Mouse (Mus musculus) cerebellum, adult 9-11 months (tissue): Measurements from ENCODE around the gene Skap1.

Experiments used
- DNase-seq: peaks from one replicate; pipeline ENCODE4 v3.0.0; 2022

Skap1 gene

DNA sequence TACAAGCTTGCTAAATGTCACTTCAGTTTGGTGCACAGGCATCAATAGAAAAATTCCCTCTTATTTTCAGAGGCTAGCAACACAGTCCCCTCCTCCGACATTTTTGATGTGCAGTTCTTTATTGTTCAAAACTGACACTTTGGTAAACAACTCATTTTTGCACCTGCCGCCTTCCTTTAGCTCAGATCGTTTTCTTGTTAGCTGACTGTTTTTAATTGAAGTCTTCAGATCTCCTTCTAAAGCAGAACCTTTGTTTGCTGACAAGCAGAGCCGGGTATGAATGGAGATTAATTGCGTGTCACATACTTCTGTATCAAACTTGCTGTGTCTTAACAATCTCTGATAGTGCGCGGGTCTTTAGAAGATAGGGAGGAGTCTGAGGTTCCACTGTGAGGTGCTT is 2.0 kb downstream of the Skap1 start:
- DNase-seq: no peak

GRCm38 (mm10) chr11:96466987-96467386 is 2.6 kb downstream of the Skap1 start:
- no peak for DNase-seq

- DNase-seq: no peak
These were observed 3.8 kb downstream of the Skap1 start for GRCm38 (mm10) chr11:96468048-96468745.

DNA sequence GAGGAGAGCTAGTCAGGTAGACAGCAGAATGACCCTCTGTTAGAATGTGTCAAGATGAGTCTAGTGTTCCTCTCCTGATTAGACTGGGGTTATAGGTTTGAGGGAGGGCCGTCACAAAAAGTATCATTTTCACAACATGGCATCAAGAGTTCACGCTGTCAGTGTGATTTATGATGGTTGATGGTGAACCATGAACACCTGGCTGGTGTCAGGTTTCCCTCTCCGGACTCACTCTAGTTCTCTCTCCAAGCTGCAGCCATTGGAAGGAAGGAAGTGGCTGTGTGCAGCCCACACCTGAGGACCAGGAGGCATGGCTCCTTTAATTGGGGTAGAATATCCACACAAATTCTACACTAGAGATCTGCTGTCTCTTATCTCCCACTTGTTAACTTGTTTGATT is 18.3 kb downstream of the Skap1 start:
- no peak for DNase-seq

- no peak for DNase-seq
These were observed 18.8 kb downstream of the Skap1 start for GRCm38 (mm10) chr11:96483179-96483578.

- no peak for DNase-seq
These were observed 34.1 kb downstream of the Skap1 start for GRCm38 (mm10) chr11:96498481-96498880.

DNA sequence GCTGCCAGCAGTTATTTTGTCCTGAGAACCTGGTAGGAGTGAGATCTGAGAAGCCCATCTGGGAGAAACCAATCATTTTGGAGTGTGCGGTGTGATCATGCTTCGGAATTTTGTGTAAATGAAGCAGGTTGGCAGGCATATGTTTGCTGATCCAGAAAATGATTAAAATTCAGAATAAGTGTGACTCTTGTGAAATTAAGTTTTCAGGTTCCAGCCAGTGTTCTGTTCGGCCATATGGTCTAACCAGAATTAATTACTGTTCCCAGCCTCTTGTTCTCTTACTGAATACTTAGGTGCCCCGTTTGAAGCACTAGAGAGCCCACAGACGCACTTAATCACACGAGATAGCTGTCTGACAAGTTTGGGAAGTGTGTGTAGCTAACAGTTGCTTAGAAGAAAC is 36.6 kb downstream of the Skap1 start:
- no peak for DNase-seq

DNA sequence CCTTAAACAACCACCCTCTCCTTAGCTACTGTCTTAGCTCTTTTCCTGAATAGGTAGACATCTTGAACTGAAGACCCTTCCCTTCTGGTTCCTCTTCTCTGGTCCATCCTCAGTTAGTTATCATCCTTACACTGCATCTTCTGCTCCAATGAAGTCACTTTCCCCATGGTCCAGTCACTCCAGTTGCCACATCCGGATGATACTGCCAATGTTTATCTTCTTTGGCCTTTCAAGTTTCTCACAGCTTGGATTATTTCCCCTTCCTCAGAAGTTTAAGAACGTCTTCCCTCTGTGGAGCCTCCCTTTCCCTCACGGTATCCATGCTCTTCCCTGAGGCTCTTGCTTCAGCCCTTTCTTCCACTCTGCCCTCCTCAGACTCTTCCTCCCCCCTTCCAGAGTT is 38.6 kb downstream of the Skap1 start:
- no peak for DNase-seq

DNA sequence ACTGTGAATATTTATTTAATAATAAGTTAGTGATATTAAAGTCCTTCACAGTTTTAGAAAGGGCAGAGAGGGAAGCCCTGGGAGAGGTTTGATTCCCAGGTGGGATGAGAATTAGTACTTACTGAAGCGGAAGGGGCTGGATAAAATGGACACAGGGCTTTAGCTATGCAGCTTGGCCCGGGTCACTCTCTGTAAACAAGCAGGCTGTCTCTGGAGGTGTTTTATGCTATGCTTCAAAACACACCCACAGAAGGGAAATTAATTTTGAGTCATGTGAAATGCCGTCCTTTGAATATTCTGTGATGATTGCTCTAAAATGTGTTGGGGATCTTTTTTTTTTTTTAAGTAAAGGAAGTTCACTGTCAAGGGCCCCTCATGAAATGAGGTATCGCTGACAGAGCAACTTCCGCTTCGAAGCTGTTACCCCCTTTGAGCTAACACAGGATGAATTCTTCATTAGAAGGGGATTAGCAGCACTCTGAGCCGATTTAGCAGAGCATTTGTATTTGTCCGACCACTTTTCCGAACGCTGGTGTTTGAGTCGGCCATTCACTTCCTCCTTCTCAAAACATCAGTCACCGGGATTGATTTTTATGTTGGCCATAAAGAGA is 40.2 kb downstream of the Skap1 start:
- no peak for DNase-seq

- DNase-seq: no peak
These were observed 41.4 kb downstream of the Skap1 start for GRCm38 (mm10) chr11:96505841-96506240.

DNA sequence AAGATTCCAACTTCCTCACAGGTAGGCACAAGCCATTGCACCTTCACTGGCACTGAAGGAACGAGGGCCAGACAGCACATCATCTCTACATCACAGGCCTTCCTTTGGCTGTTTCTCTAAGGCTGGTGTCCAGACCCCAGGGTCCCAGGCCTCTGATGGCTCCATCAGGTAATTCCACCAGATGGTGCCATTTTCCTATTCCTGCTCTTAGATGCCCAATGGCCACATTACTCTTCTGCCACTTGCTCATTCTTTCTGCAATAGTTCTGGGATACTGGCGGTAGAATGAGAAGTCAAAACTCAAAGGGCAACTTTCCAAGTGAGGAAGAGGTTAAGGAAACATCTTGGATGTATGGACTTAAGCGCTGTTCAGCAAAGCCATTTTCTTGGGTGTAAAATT is 50.8 kb downstream of the Skap1 start:
- DNase-seq: no peak

DNA sequence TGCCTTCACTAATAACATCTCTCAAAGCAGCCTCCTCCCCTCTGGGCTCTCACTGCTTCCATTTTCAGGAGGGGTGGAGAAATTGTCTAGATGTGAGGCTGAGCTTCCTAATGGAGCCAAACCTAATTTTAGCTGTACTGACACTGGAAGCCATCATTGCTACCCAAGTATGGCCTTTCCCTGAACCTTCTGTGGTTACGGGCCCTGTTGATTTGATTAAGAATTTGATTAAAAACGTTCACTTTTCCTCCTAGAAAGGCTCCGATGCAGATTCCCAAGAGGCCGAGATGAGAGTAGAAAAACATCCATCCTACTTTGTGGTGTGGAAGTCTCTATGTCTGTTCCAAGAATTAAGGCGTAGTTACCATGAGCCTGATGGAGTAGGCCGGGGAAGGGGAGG is 60.1 kb downstream of the Skap1 start:
- DNase-seq: no peak

DNA sequence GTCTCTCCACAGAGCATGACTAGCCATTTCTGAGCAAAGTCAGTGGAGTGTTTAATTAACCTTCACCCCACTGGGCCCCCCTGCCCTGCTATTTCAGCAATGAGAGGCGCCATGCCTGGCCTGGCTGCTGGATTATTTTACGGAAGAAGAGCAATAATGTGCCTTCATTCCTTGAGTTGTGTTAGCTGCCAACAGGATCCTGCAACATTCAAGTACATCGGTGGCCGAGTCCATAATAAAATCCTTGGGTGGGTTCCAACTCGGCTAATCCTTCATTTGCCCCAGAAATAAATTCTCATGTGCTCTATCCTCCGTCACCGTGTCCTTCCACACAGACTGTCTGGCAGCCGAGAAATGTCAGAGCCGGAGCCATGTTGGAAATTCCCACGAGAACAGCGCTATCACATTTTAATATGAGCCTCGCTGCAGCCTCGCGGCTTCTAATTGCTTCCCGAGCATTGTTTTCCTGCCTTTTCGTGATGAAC is 61.8 kb downstream of the Skap1 start:
- DNase-seq: no peak

DNA sequence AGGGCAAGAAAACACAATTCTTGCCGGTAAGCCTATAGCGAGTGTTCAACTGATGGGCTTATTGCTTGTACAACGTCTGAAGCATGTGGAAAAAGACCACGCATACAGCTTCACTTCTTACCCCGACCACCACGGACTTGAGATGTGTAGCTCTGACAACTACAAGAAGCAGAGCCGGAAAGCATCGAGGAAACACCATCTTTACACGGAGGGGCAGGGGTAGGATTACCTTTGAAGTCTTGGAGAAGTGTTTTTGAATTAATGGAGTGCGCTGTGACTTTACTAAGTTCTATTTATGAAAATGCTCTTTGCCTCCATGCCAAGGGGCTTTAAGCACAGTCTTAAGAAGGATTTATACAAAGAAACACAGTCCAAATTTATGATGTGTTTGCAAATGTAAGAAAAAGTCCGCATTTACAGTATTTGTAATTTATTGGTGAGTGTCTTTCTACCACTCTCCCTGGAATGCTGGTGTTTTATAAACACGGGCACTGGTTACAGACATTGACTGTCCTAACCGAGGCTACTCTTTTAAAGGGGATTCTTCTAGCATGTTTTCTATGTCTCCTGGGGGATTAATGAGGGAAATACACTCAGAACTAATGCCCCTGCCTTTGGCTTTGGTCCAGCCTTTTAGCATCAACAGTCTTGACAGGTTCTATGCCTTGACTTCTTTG is 67.5 kb downstream of the Skap1 start:
- DNase-seq: no peak

DNA sequence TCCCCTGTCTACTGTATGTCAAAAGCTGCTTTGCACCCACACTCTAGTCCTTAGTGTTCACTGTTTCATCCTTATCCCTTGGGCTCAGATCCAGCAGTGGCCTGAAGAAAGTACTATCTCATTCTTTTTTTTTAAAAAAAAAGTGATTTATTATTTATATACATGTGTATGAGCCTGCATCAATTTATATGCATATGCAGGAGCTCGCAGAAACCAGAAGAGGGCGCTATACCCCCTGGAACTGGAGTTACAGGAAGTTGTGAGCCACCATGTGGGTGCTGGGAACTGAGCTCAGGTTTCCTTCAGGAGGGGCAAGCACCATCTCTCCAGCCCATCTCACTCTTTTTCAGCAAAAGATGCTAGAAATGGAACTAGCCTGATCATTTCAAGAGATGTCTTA is 70.1 kb downstream of the Skap1 start:
- DNase-seq: no peak

DNA sequence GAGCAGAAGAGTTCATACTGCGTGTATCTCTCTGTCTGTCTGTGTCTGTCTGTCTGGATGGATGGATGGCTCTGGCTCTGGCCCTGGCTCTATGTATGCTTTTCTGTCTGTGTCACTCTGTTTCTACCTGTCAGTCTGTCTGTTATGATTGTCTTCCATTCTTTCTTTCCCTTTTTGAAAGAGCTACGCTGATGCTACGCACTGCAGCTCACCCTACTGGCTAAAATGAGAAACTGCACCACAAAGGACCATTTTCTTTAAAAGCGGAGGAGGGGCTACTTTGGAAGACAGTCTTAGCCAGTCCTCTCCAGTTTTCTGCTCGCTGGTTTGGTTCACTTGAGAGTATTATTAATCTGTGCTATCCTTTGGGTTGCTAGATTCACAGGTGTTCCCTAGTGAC is 71.8 kb downstream of the Skap1 start:
- no peak for DNase-seq

DNA sequence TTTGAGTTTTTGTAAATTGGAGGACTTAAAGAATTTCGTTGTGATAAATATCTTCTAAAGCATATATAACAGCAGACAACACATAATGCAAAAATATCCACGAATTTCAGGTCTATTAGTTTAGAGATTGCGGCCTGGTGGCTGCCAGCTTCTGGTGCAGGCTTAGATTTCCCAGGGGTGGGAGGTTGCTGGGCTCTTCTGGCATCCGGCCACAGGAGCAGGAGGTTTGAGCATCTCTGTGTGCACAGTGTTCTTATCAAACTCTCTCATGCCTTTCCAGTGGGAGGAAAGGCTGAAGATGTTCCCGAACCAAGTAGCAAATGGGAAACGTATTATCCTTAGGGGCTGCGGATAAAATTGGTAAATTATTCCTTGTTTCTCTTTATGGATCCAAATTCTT is 77.6 kb downstream of the Skap1 start:
- DNase-seq: no peak

- DNase-seq: no peak
These were observed 78.2 kb downstream of the Skap1 start for GRCm38 (mm10) chr11:96542561-96542960.

- no peak for DNase-seq
These were observed 82.0 kb downstream of the Skap1 start for GRCm38 (mm10) chr11:96546428-96546827.

DNA sequence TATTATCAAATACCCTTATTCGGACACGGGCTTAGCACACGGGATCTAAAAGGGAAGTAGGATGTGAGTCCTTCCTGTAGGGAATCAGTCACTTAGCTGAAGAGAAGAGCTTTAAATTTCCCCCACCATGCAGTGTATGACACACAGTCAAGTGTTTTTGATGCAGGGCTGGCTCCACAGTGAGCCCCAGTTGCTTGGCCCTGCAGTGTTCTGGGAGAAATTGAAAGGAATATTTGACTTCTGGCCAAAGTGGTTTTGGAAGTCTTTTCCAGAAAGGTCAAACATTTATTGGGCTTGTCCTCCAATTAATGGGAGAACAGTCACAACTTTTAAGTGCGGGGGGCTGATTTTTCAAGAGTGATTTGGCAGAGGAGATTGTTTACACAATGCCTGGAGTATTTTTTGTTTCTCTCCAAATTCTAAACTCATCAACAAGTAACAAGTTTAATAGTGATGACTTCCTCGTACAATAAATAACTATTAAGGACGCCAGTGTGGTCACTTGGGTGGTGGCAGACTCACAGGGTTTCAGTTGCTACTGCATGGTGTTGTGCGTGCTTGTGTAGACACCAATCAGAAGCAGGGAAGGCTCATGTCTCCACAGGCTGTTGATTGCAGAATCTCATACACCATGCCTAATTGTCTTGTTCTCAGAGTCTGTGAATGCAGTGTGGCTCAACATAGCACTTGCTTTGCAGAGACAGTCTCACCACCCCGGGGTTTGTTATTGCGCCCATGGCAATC is 86.7 kb downstream of the Skap1 start:
- DNase-seq: no peak

DNA sequence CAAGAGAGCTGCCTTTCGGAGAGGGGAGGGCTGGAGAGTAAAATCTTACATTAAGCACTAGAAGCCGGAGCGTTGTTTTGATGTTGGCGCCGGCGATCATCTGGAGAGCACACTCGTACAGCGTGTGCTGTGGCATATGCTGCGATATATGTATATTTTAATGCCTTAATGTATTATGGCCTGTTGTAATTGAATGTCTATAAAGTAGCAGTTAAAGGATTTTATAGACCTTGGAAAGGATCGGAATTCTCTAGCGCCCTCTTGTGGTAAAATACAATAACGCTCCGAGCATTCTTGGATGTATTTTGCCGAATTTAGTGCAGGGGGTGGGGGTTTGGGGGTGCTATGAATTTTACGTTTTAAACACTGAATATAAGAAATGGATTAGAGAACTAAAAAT is 88.7 kb downstream of the Skap1 start:
- DNase-seq: no peak

- no peak for DNase-seq
These were observed 95.8 kb downstream of the Skap1 start for GRCm38 (mm10) chr11:96560229-96560628.

DNA sequence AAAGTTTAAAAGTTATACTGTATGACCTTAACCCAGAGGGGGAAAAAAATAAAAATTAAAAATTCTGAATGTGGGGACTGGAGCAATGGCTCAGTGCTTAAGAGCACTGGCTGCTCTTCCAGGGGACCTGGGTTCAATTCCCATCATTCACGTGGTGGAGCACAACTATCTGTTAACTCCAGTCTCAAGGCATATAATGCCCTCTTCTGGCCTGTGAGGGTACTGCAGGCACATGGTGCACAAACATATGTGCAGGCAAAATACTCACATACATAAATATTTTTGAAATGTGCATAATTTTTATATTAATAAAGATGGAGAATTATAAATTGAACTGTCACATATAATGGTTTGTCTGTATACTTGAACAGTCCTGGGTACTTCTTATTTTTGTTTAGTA is 99.7 kb downstream of the Skap1 start:
- DNase-seq: no peak

DNA sequence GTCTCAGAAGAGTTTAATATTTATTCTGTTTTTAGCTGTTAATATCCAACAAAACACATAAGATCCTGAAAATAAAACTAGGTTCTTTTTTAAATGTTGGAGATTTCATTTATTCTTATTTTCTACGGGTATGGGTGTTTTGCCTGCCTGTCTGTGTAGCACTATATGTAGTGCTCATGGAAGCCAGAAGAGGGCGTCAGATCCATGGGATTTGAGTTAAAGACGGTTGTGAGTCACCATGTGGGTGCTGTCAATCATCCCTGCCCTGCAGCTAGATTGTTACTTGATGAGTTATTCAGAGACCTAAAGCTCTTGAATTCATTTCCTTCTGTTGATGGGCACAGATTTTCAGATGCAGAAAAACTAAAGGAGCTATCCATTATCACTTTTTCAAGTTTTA is 108.1 kb downstream of the Skap1 start:
- DNase-seq: no peak
